Mouse (Mus musculus) embryo, embryonic 10 days (tissue): ENCODE measurements at regions not wholly inside any gene's neighbourhood (a gene's known extent, or its start where the extent isn't known, plus 50 kb on each side); places are given as distances from the start of the nearest gene placed in this dataset.

ENCODE experiments used
- DNase-seq: peaks from one replicate; pipeline ENCODE4 v3.0.0-alpha.2; 2015; ENCODE audit warnings: low spot score

DNA sequence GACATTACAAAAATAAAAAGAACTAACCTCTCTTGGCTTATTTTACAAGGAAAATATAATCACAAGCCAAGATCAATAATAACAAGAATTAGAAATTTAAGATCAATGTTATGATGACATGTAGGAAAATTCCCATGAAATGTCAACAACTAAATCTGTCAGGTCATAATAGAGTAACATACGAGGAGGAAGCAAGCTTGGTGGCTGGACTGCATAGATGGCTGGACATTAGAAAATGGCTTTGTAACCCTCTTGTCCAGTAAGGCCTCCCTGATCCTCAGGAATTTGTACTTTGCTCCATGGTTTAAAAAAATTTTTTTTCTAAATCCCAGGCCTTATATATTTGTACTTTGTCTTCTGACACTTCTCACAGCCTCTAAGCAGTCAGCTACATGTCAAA is 132.7 kb upstream of the Aoah start:
- DNase-seq, result no peak

DNA sequence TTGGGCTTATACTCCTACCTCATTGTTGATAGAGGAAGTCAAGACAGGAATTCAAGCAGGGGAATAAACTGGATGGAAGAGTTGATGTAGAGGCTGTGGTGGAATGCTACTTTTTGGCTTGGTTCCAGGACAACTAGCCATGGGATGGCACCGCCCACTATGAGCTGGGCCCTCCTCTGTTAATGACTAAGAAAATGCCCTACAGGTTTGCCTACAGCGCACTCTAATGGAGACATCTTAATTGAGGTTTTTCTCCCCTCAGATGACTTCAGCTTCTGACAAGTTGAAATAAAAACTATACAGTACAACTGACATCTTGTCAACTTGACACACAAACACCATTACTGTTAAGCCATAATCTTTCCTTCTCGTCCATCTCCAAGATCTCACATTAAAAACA is 115.2 kb upstream of the Aoah start:
- DNase-seq, result peak; percentile 6

DNA sequence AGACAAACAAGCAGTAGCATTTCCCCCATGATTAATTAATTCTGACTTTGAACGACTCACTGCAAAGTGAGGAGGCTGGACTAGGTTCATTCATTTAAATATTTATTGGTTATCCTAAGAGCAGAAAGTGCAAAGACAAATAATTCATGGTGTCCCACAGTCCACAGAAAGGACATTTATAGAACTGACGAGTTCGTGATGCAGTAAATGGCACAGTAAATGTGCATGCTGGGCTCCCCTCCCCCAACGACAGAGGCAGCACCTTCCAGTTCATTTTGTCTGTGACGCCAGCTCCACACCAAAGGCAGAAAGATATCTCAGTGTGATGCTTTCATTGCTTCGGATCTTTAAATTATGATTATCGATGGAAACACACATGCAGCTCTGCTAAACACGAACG is 107.0 kb upstream of the Aoah start:
- DNase-seq, result no peak

DNA sequence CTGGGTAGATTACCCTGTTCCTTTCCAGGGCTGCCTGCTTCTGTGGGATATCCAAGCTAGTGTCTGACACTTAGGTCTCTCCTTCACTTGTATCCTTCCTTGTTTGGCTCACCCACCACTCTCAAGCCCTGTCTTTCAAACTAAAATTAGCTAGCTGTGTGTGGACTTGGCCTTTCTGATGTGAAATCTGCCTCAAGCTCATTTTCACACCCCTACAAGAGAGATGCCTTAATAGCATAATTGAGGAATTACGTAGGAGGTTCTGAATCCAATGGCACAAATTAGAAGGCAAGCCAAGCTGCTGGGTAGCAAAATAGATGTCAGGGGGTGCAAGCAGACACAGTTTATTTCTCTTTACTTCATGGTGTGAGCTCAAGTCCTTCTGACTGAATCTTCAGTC is 106.5 kb upstream of the Aoah start:
- DNase-seq, result no peak

- DNase-seq, result no peak
These were observed 82.4 kb upstream of the Aoah start for GRCm38 (mm10) chr13:20711486-20711885.

- DNase-seq, result no peak
These were observed 70.4 kb upstream of the Aoah start for GRCm38 (mm10) chr13:20723326-20724120.

- DNase-seq, result no peak
These were observed 69.5 kb upstream of the Aoah start for GRCm38 (mm10) chr13:20724419-20724818.

DNA sequence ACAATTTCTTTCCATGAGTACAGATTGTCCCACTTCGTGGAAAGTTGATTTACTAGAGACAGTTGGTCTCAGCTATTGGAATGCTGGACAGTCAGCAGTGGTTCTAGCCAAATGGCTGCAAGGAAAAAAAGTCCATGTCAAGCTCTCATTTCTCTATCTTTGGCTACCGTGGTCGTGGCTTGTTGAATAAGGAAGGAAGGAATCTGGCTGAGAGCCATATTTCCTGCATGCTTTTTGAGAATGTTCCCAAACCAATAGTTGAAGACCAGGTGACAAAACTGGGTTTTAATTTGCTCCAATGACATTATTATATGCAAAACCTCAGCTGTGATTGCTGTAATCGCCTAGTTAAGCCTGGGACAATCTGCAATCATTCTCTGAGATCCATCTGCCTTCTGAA is 68.4 kb upstream of the Aoah start:
- DNase-seq, result no peak

DNA sequence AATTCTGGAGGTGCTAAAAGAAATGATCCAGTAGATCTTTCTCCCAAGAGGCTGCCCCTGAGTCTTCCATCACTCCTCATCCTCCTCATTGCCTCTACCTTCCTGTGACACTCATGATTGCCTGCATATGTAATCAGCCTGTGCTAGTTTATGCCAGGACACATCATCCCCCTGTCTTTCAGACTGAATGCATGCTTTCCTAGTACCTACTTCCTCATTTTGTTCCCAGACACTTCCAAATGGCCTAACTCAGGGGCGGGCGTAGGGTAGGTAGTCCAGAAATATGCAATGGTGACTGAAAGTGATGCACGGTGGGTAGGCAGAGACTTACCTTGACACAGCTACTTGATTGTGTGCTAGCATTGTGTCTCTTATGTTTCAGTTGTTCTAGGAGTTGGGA is 65.8 kb upstream of the Aoah start:
- DNase-seq, result no peak

GRCm38 (mm10) chr13:20733046-20733445 is 60.9 kb upstream of the Aoah start:
- no peak for DNase-seq

GRCm38 (mm10) chr13:20734283-20734682 is 59.6 kb upstream of the Aoah start:
- no peak for DNase-seq

DNA sequence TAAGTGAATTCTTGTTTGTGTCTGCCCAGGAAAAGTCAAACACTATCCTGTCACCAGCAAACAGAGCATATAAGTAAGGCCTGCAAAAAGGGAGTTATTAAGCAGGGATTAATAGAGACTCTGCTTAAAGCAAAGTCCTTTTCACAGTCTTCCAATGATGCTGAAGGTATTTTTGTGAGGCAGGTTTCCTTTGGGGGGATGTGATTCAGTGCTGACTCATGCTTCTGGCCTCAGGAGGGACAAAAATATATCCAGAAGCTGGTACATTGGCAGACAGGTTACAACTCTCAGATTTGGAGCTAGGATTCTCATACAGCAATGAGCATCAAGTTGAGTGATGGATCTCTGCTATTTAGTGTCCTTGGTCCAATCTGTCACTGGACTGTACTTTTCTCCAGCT is 57.3 kb upstream of the Aoah start:
- DNase-seq, result no peak
